In genomic region chr15:99714858-99715257, GRCm38 (mm10) we compare ENCODE assay signal across 1 mouse cellular context.
TF ChIP-seq lines count a peak whose summit lies in the region.

No protein-coding gene starts in this region.

TF ChIP-seq in CH12.LX, 34 proteins besides CTCF, POLR2A, EP300 and RAD21:
- peak; percentile 94 for TF ChIP-seq SMC3 (IDR thresholded peaks at IDR 0.05; ENCODE audit: low read depth, low read length)
- TF ChIP-seq POLR2AphosphoS2 (IDR thresholded peaks at IDR 0.05; ENCODE audit: low read depth, low read length) = no peak
- TF ChIP-seq ZC3H11A (IDR thresholded peaks at IDR 0.05; ENCODE audit: low read depth, low read length) = peak; percentile 31; the same call in 1 of the 2 replicates
TF ChIP-seq in CH12.LX: peak in this region for 2.
